ENCODE assay signal across 18 mouse cellular contexts in genomic region chr12:102505131-102505713, GRCm38 (mm10). TPM values are rescaled to one million over a fixed set of nuclear protein-coding genes. Genes with fewer than 3 reads are reported as not detected.
"Had no signal": no experiment of that assay in that cellular context is flagged by ENCODE, and none has a peak within 500 bp of the region (broad histone marks: within the 10 kb centered on the region; RNA-seq: fewer than 3 reads in every experiment).

No protein-coding gene starts in this region.

- H3K4me3 ChIP-seq: kidney, embryonic 15.5 days; limb, embryonic 13.5 days; liver, embryonic 13.5 days; megakaryocyte, embryonic 14.5 days had no signal

- H3K27ac ChIP-seq: kidney, embryonic 15.5 days; limb, embryonic 13.5 days; liver, embryonic 13.5 days; macrophage; stomach, postnatal 0 days had no signal

- H3K27me3 ChIP-seq: kidney, embryonic 15.5 days; liver, embryonic 13.5 days had no signal

- H3K9me3 ChIP-seq: kidney, embryonic 15.5 days; limb, embryonic 13.5 days; liver, embryonic 13.5 days; megakaryocyte, embryonic 14.5 days had no signal

- H3K36me3 ChIP-seq: kidney, embryonic 15.5 days; limb, embryonic 13.5 days; liver, embryonic 13.5 days had no signal

- H3K9ac ChIP-seq: kidney, embryonic 15.5 days; limb, embryonic 13.5 days; liver, embryonic 13.5 days; liver, postnatal 0 days; lung, embryonic 14.5 days had no signal

- DNase-seq: kidney, adult 8-10 months; kidney, postnatal 10 days; kidney, postnatal 36 days; left cerebral cortex, postnatal 4 days; liver, embryonic 13.5 days; liver, postnatal 0 days; lung, embryonic 14.5 days; midbrain, embryonic 14.5 days; right cerebral cortex, postnatal 4 days; thymus, adult 2 months; thymus, postnatal 14 days; thymus, postnatal 4 days had no signal

- H3K4me1 ChIP-seq: kidney, embryonic 15.5 days; limb, embryonic 13.5 days had no signal

RNA-seq across cellular contexts. Expression of gene Chga, which starts 49.5 kb away (rescaled TPM):
- total RNA-seq: liver, adult 2 months had no signal
- polyA plus RNA-seq: liver, adult 2 months; macrophage had no signal
